Mouse (Mus musculus): ENCODE results near the gene Gnl2. TPM values are rescaled to one million over a fixed set of nuclear protein-coding genes. Genes with fewer than 3 reads are reported as not detected.

Gene Gnl2
- total RNA-seq (2012; rRNA removed) (80.3 and 83.9 TPM in 2 replicates), polyA plus RNA-seq (2012; ENCODE audit: insufficient read depth in 1 of 2, insufficient read length in 2 of 2, low read depth in 1 of 2, low replicate concordance in 2 of 2, missing spikeins in 1 of 2) (100 to 1,000 TPM; 110 to 226 TPM)

- Histone ChIP-seq H3K79me2 (ENCODE audit: control insufficient read depth, insufficient read depth, low read length, poor library complexity) (no peaks in the 10 kb centered on the region), H3K36me3 (ENCODE audit: control insufficient read depth in 1 of 2, insufficient read depth in 2 of 2, low read length in 2 of 2) (no peaks in the 10 kb centered on the region), H3K27ac (ENCODE audit: control insufficient read depth, low read depth, low read length) (no peak within 1 kb of the TSS), H3K4me1 (ENCODE audit: control insufficient read depth in 1 of 2, insufficient read depth in 2 of 2, low read length in 2 of 2) (no peaks in the 10 kb centered on the region), H3K4me3 (ENCODE audit: control insufficient read depth in 1 of 2, insufficient read depth in 1 of 2, low read depth in 2 of 2, low read length in 2 of 2) (no peak within 1 kb of the TSS), H3K27me3 (ENCODE audit: control insufficient read depth in 1 of 2, insufficient read depth in 2 of 2, low read length in 2 of 2) (peaks cover 2 to 6% of the 10 kb centered on the region in 2 experiments; a peak in 2 of 4 replicates), H3K9me3 (replicated peaks; ENCODE audit: insufficient read depth, low read length) (no peaks in the 10 kb centered on the region), H3K9ac (ENCODE audit: control insufficient read depth, low read depth, low read length, poor library complexity, severe bottlenecking) (no peak within 1 kb of the TSS)
- TF ChIP-seq MYC (IDR thresholded peaks at IDR 0.05; ENCODE audit: low read depth, low read length), result no peak
- TF ChIP-seq TCF12 (IDR thresholded peaks at IDR 0.05; ENCODE audit: low read depth, low read length), result no peak
- no peak for TF ChIP-seq NELFE (IDR thresholded peaks at IDR 0.05; ENCODE audit: low read depth, low read length)
- DNase-seq (ENCODE audit: low read depth, low spot score), result no peak
Observed at GRCm38 (mm10) chr4:125015806-125016635, at the start of gene Gnl2. Gene Gnl2, plus strand, starts transcription at chr4:125016585.

GRCm38 (mm10) chr4:124968711-124969110 lies 47.7 kb upstream of the Gnl2 start:
- H3K27me3 ChIP-seq (ENCODE audit: control insufficient read depth in 1 of 2, insufficient read depth in 2 of 2, low read length in 2 of 2), result no peaks in the 10 kb centered on the region

GRCm38 (mm10) chr4:124969219-124969848 lies 47.1 kb upstream of the Gnl2 start:
- DNase-seq (ENCODE audit: low read depth, low spot score), result no peak
- Histone ChIP-seq H3K79me2 (ENCODE audit: control insufficient read depth, insufficient read depth, low read length, poor library complexity) (no peaks in the 10 kb centered on the region), H3K9me3 (replicated peaks; ENCODE audit: insufficient read depth, low read length) (no peaks in the 10 kb centered on the region), H3K9ac (ENCODE audit: control insufficient read depth, low read depth, low read length, poor library complexity, severe bottlenecking) (no peak overlapping the region), H3K4me1 (ENCODE audit: control insufficient read depth in 1 of 2, insufficient read depth in 2 of 2, low read length in 2 of 2) (no peaks in the 10 kb centered on the region), H3K36me3 (ENCODE audit: control insufficient read depth in 1 of 2, insufficient read depth in 2 of 2, low read length in 2 of 2) (no peaks in the 10 kb centered on the region), H3K4me3 (ENCODE audit: control insufficient read depth in 1 of 2, insufficient read depth in 1 of 2, low read depth in 2 of 2, low read length in 2 of 2) (no peak overlapping the region), H3K27ac (ENCODE audit: control insufficient read depth, low read depth, low read length) (no peak overlapping the region), H3K27me3 (ENCODE audit: control insufficient read depth in 1 of 2, insufficient read depth in 2 of 2, low read length in 2 of 2) (no peaks in the 10 kb centered on the region)
- TF ChIP-seq CHD2 (IDR thresholded peaks at IDR 0.05; ENCODE audit: low read length) (no peak), TCF12 (IDR thresholded peaks at IDR 0.05; ENCODE audit: low read depth, low read length) (no peak), UBTF (IDR thresholded peaks at IDR 0.05; ENCODE audit: borderline replicate concordance, insufficient read depth, low read depth, low read length) (no peak), ZNF384 (IDR thresholded peaks at IDR 0.05; ENCODE audit: low read depth, low read length) (no peak), ZC3H11A (IDR thresholded peaks at IDR 0.05; ENCODE audit: low read depth, low read length) (no peak), MAZ (IDR thresholded peaks at IDR 0.05; ENCODE audit: low read depth, low read length) (no peak), TBP (IDR thresholded peaks at IDR 0.05; ENCODE audit: low read depth, low read length) (no peak), ZKSCAN1 (IDR thresholded peaks at IDR 0.05; ENCODE audit: low read depth, low read length) (no peak), MXI1 (IDR thresholded peaks at IDR 0.05; ENCODE audit: low read depth, low read length) (no peak), SMC3 (IDR thresholded peaks at IDR 0.05; ENCODE audit: low read depth, low read length) (no peak), POLR2A (IDR thresholded peaks at IDR 0.05; ENCODE audit: control insufficient read depth in 1 of 2, insufficient read depth in 1 of 2, low read depth in 1 of 2, low read length in 2 of 2, poor library complexity in 1 of 2) (no peak), KAT2A (conservative IDR thresholded peaks at IDR 0.05; ENCODE audit: low read depth, low read length) (no peak), MAX (IDR thresholded peaks at IDR 0.05; ENCODE audit: low read length) (no peak), MAFK (IDR thresholded peaks at IDR 0.05; ENCODE audit: borderline replicate concordance, low read depth, low read length) (no peak), CHD1 (IDR thresholded peaks at IDR 0.05; ENCODE audit: low read depth, low read length) (no peak), RAD21 (IDR thresholded peaks at IDR 0.05; ENCODE audit: low read depth, low read length) (no peak)

More at GRCm38 (mm10) chr4:124968711-124969110, 47.7 kb upstream of the Gnl2 start:
- no peaks in the 10 kb centered on the region for H3K36me3 ChIP-seq (ENCODE audit: control insufficient read depth in 1 of 2, insufficient read depth in 2 of 2, low read length in 2 of 2)
- no peaks in the 10 kb centered on the region for H3K79me2 ChIP-seq (ENCODE audit: control insufficient read depth, insufficient read depth, low read length, poor library complexity)
- no peaks in the 10 kb centered on the region for H3K9me3 ChIP-seq (replicated peaks; ENCODE audit: insufficient read depth, low read length)
- TF ChIP-seq ETS1 (IDR thresholded peaks at IDR 0.05; ENCODE audit: low read depth, low read length) (no peak), MYB (IDR thresholded peaks at IDR 0.05; ENCODE audit: low read depth, low read length) (no peak), NRF1 (IDR thresholded peaks at IDR 0.05; ENCODE audit: insufficient read depth, low read depth, low read length, poor library complexity, severe bottlenecking) (no peak), TCF12 (IDR thresholded peaks at IDR 0.05; ENCODE audit: low read depth, low read length) (no peak), ZMIZ1 (IDR thresholded peaks at IDR 0.05; ENCODE audit: low read depth, low read length) (no peak), JUND (IDR thresholded peaks at IDR 0.05; ENCODE audit: low read depth, low read length) (no peak), MXI1 (IDR thresholded peaks at IDR 0.05; ENCODE audit: low read depth, low read length) (no peak), CTCF (IDR thresholded peaks at IDR 0.05 in 2 of 3, conservative IDR thresholded peaks at IDR 0.05 in 1 of 3; ENCODE audit: control insufficient read depth in 1 of 3, insufficient read depth in 1 of 3, low read depth in 2 of 3, low read length in 3 of 3, poor library complexity in 1 of 3, severe bottlenecking in 1 of 3) (no peak), HCFC1 (IDR thresholded peaks at IDR 0.05; ENCODE audit: low read depth, low read length) (no peak), MAX (IDR thresholded peaks at IDR 0.05; ENCODE audit: low read length) (no peak), ZNF384 (IDR thresholded peaks at IDR 0.05; ENCODE audit: low read depth, low read length) (no peak), POLR2AphosphoS5 (IDR thresholded peaks at IDR 0.05; ENCODE audit: borderline replicate concordance, low read depth, low read length) (no peak), SMC3 (IDR thresholded peaks at IDR 0.05; ENCODE audit: low read depth, low read length) (no peak), TBP (IDR thresholded peaks at IDR 0.05; ENCODE audit: low read depth, low read length) (no peak), NELFE (IDR thresholded peaks at IDR 0.05; ENCODE audit: low read depth, low read length) (no peak), TAL1 (IDR thresholded peaks at IDR 0.05; ENCODE audit: low read length) (no peak)
- no peak overlapping the region for H3K4me3 ChIP-seq (ENCODE audit: control insufficient read depth in 1 of 2, insufficient read depth in 1 of 2, low read depth in 2 of 2, low read length in 2 of 2)
- no peak overlapping the region for H3K27ac ChIP-seq (ENCODE audit: control insufficient read depth, low read depth, low read length)
- no peaks in the 10 kb centered on the region for H3K4me1 ChIP-seq (ENCODE audit: control insufficient read depth in 1 of 2, insufficient read depth in 2 of 2, low read length in 2 of 2)
- no peak for DNase-seq (ENCODE audit: low read depth, low spot score)
- H3K9ac ChIP-seq (ENCODE audit: control insufficient read depth, low read depth, low read length, poor library complexity, severe bottlenecking), result no peak overlapping the region
